Mouse (Mus musculus) spleen, adult 2 months (tissue): ENCODE data around the gene Uap1l1. TPM values are rescaled to one million over a fixed set of nuclear protein-coding genes. Genes with fewer than 3 reads are reported as not detected.

Experiments
- DNase-seq, 2 experiments: peaks; one replicate each; pipeline versions ENCODE4 v3.0.0 to v3.0.0-alpha.2; 2012 to 2021; ENCODE audit warnings: low spot score in 2 of 2, low read depth in 1 of 2
- H3K27ac ChIP-seq: fragments of 200-500 bp; 2 replicates; pipeline ENCODE4 v1.5.1; 2012; ENCODE audit warnings: low read length, inconsistent platforms; ENCODE audit not compliant: insufficient read depth
- H3K27me3 ChIP-seq: fragments of 200-500 bp; 2 replicates; pipeline ENCODE4 v1.6.1; 2012; ENCODE audit warnings: mild to moderate bottlenecking, moderate library complexity, low read length, inconsistent platforms; ENCODE audit not compliant: control insufficient read depth, insufficient read depth
- H3K36me3 ChIP-seq: fragments of 200-500 bp; 2 replicates; pipeline ENCODE4 v1.6.1; 2012; ENCODE audit warnings: mild to moderate bottlenecking, low read length, inconsistent platforms; ENCODE audit not compliant: control insufficient read depth, insufficient read depth
- H3K4me1 ChIP-seq: fragments of 200-500 bp; 2 replicates; pipeline ENCODE4 v1.6.1; 2011; ENCODE audit warnings: inconsistent platforms; ENCODE audit not compliant: control insufficient read depth, insufficient read depth, insufficient read length
- H3K4me3 ChIP-seq: fragments of 200-500 bp; 2 replicates; pipeline ENCODE4 v1.5.1; 2011; ENCODE audit warnings: mild to moderate bottlenecking, inconsistent platforms; ENCODE audit not compliant: insufficient read depth, insufficient read length; ENCODE audit errors: extremely low read depth
- CTCF ChIP-seq: fragments of 200-500 bp; IDR thresholded peaks from 2 replicates; pipeline ENCODE4 v1.5.1; 2011; ENCODE audit warnings: mild to moderate bottlenecking, inconsistent platforms; ENCODE audit not compliant: insufficient read depth, insufficient read length, insufficient replicate concordance; ENCODE audit errors: extremely low read depth
- POLR2A ChIP-seq: fragments of 200-500 bp; IDR thresholded peaks from 2 replicates; pipeline ENCODE4 v1.6.1; 2011; ENCODE audit warnings: low read depth, low read length, inconsistent platforms
- WGBS: fragments of 180-500 bp; shearing (Covaris S2); methylation state at CpG from one replicate; pipeline ENCODE4 v1.1.7; 2018; 5-methylcytosine and 5-hydroxymethylcytosine counted together
- polyA plus RNA-seq: library from polyadenylated mRNA; depleted of rRNA; stranded (reverse); fragments of >200 nt; gene quantifications from 2 replicates; pipeline ENCODE4 v1.2.3, GENCODE M21; 2012

The Uap1l1 gene
- polyA plus RNA-seq, 1 experiment: 28.4 TPM

DNA sequence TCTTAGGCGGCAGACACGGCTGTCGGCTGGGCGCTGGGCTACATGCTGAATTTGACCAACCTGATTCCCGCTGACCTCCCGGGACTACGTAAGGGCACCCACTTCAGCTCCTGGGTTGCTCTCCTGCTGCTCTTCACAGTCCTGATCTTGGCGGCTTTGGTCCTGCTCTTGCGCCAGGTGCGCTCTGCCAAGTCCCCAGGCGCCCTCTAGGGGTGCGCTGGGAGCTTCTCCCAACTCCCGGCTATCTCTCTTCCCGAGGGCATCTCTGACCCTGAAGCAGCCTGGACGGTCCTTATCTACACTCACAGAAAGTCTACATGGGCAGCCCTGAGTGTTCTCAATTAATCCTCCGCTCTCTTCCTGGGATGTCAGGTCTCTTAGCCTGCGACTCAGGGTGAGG is 35.3 kb upstream of the Uap1l1 start:
- peak in 1 of 2 experiments; percentile 19 for DNase-seq
- no peak overlapping the region for H3K4me3 ChIP-seq
- WGBS: 7% methylated on average over 17 of the region's 17 CpGs
- H3K27me3 ChIP-seq: peaks cover 15% of the 10 kb centered on the region
- H3K27ac ChIP-seq: no peak overlapping the region
- H3K36me3 ChIP-seq: no peaks in the 10 kb centered on the region
- TF ChIP-seq CTCF (peak; percentile 48; the same call in 1 of the 2 replicates), POLR2A (no peak)
- peaks cover 8% of the 10 kb centered on the region; the same call in 1 of the 2 replicates for H3K4me1 ChIP-seq

DNA sequence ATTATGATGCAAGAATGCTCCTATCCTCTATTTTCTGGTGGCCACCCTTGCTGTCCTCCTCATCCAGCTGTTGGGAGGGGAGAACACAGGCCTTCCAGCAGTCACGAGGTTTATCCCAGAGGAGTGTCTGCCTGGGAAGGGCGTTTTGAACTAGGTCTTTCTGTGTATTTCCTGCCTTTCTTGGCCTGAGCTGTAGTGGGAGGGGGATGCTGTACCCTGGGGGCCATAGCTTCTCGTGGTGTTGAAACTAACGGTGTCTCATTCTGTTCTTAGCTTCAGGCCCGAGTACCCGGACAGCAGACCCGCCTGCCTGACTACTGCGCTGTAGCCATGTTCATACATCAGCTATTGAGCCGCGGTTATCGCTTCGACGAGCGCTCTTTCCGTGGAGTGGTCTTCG is 34.8 kb upstream of the Uap1l1 start:
- WGBS: 21% methylated on average over 16 of the region's 16 CpGs
- Histone ChIP-seq H3K4me3 (no peak overlapping the region), H3K27me3 (peaks cover 18% of the 10 kb centered on the region)

DNA sequence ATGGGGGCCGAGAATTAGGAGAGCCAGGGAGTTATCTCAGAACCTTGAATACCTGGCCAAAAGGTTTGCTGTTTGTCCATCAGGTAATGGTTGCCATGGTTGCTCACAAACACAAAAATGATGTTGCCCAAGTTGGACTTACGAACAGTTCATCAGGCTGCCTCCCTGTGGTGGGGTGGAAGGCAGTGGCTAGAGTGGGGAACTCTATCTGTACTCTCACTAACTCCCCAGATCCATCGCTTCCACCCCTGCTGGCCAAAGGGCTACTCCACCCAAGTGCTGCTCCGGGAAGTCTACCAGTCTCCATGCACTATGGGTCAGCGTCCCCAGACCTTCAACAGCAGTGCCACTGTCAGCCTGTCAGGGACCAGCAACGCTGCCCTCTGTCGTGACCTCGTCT is 33.6 kb upstream of the Uap1l1 start, which contains the start of gene Npdc1:
Gene Npdc1, plus strand, starts transcription at position 301 of the 400 bp plus-strand sequence.
- Histone ChIP-seq H3K4me1 (peaks cover 10% of the 10 kb centered on the region; the same call in 1 of the 2 replicates), H3K36me3 (no peaks in the 10 kb centered on the region), H3K27me3 (peaks cover 20% of the 10 kb centered on the region), H3K4me3 (no peak within 1 kb of the TSS), H3K27ac (no peak within 1 kb of the TSS)
- TF ChIP-seq POLR2A: no peak
- no peak for TF ChIP-seq CTCF
- DNase-seq: no peak
- 67% methylated on average over 8 of the region's 8 CpGs for WGBS

More for the DNA sequence above, 34.8 kb upstream of the Uap1l1 start:
- no peak for DNase-seq
- TF ChIP-seq POLR2A: no peak
- TF ChIP-seq CTCF: no peak
- no peaks in the 10 kb centered on the region for H3K36me3 ChIP-seq
- peaks cover 10% of the 10 kb centered on the region; the same call in 1 of the 2 replicates for H3K4me1 ChIP-seq
- H3K27ac ChIP-seq: no peak overlapping the region

DNA sequence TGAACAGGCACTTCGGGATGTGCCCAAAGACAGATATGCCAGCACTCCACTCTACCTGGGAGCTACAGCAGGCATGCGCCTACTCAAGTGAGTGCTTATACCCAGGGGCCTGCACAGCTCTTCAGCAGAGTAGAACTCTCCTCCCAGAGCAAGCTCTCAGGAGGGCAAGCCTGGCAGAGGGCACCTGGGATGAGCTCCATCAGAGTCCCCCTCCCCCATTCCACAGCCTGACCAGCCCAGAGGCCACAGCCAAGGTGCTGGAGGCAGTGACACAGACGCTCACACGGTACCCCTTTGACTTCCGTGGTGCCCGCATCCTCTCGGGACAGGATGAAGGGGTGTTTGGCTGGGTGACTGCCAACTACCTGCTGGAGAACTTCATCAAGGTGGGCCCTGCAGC is 32.6 kb upstream of the Uap1l1 start:
- WGBS: 91% methylated on average over 7 of the region's 7 CpGs
- no peaks in the 10 kb centered on the region for H3K36me3 ChIP-seq
- no peak for DNase-seq
- TF ChIP-seq CTCF: no peak
- no peak for TF ChIP-seq POLR2A
- no peak overlapping the region for H3K27ac ChIP-seq
- H3K4me1 ChIP-seq: peaks cover 7% of the 10 kb centered on the region; the same call in 1 of the 2 replicates
- no peak overlapping the region for H3K4me3 ChIP-seq
- H3K27me3 ChIP-seq: peaks cover 19% of the 10 kb centered on the region

DNA sequence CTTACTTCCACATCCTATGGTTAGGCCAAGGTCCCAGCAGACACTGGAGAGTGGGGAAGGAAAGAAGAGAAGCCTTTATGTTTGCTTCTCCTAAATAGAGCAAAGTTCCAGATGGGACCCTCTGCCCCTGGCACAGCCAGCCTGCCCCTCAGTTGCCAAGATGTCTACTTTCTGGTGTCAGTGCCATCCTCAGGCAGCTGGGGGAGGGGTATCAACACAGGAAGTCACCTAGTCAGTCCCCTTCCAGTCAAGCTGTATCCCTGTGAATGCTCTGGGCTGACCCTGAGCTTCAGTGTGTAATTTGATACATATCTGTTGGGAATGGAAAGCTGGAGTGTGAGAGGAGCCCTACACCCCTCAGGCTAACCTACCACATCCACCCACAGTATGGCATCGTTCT is 31.5 kb upstream of the Uap1l1 start:
- Histone ChIP-seq H3K4me3 (no peak overlapping the region), H3K4me1 (0 out of 2 replicates have a peak, but pooled peaks cover 4% of the 10 kb centered on the region), H3K27me3 (peaks cover 16% of the 10 kb centered on the region), H3K27ac (no peak overlapping the region), H3K36me3 (no peaks in the 10 kb centered on the region)
- 62% methylated on average over 1 of the region's 1 CpGs for WGBS
- no peak for TF ChIP-seq POLR2A
- TF ChIP-seq CTCF: no peak
- no peak for DNase-seq

DNA sequence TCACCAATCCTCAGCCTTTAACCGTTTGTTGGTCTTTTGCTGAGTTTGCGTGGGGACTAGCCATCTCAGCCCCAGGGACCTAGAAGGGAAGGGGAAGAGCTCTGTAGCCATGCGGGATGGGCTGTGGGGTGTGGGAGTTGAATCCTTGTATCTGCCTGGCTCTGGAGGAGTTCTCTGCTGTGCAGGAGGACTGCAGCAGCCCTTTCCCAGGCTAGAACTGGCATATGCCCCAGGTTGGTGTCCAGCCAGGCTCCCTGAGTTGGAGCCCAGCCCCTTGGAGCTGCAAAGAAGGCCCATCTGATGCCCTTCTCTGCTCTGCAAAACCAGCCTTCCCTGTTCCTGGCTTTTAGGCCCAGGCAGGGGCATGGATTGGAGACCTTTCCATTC is 31.1 kb upstream of the Uap1l1 start:
- H3K4me1 ChIP-seq: 0 out of 2 replicates have a peak, but pooled peaks cover 4% of the 10 kb centered on the region
- H3K27me3 ChIP-seq: peaks cover 16% of the 10 kb centered on the region
- no peaks in the 10 kb centered on the region for H3K36me3 ChIP-seq
- no peak overlapping the region for H3K27ac ChIP-seq
- TF ChIP-seq POLR2A (no peak), CTCF (no peak)
- no peak for DNase-seq
- no peak overlapping the region for H3K4me3 ChIP-seq
- WGBS: 49% methylated on average over 3 of the region's 3 CpGs
